Mouse (Mus musculus) CD4-positive helper T cell, adult 2 months (primary cell): Measurements from ENCODE around the gene Olfr126.

Experiments used
- DNase-seq: peaks from one replicate; pipeline ENCODE4 v3.0.0-alpha.2; 2012; ENCODE audit warnings: low read depth, missing footprints, low spot score

The Olfr126 gene

DNA sequence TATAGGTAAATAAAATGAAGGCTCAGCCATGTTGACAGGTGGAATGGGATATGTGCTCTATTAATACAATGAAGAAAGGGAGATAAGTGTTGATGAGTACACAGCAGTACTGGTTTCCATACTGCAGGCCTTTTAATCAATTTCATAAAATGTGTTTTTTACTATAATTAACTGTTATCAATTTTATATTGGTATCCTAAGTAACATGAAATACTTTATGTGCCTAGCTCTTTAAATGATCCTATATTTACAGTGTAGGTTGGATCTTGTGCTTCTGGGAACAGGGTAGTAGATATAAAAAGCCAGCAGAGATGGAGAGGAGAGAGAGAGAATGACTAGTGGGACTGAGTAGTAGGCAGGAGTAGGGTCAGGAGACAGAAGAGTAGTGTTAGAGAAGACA, at the start of gene Olfr126:
TSS of gene Olfr126 (plus strand) at position 301 of the 400 bp plus-strand sequence.
- no peak for DNase-seq

DNA sequence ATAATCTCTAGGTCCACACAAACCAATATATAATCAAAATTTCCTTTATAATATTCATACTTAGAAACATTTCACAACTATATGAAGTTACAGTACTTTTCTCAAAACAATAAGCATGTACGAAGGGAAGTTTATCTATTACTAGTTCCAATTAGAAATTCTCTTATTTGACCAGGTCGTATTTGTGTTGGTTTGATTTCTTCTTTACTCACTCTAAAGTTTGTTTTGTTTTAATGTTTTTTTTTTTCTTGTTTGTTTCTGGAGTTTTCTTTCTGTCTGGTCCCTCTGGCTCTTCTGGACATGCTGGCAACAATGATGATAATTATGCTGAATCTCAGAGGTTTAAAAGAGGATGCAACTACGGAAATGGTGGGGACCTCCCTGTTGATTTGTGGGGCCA, 47.7 kb upstream of the Olfr126 start, which contains the start of gene Olfr124:
TSS of gene Olfr124 (plus strand) at position 301 of the 400 bp plus-strand sequence.
- no peak for DNase-seq

DNA sequence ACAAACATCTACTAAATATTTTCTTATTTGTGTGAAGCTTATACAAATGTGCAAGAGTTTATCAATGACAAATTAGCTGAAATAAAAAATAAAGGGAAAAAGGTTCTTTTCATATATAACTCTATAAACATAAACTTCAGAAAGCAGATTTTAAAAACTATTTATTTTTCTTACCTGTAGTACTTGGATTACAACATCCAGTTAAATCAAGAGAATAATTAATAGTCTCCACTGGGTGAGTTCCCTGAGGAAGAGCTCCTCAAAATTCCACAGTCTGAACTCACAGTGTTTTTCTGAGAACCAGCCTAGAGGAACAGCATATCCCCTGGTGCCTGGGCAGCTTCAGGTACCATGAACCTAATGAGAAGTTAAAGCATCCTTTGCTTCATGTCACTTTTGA, 14.6 kb upstream of the Olfr126 start, which contains the start of gene Olfr125:
TSS of gene Olfr125 (plus strand) at position 301 of the 400 bp plus-strand sequence.
- no peak for DNase-seq

DNA sequence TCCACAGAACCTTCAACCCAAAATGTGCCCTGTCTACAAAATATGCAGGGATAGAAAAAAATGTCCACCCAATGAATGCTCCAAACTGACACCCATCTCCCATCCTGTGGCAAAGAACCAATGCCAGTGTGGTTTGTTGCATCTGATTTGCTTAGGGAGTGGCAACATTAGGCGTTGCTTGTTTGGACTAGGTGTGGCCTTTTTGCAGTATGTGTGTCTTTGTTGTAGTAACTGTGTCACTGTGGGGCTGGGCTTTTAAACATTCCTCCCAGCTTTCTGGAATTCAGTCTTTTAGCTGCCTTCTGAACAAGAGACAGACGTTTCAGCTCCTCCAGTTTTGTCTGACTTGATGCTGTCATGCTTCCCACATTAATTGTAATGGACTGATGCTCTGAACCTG, 16.6 kb downstream of the Olfr126 start:
- DNase-seq = no peak

DNA sequence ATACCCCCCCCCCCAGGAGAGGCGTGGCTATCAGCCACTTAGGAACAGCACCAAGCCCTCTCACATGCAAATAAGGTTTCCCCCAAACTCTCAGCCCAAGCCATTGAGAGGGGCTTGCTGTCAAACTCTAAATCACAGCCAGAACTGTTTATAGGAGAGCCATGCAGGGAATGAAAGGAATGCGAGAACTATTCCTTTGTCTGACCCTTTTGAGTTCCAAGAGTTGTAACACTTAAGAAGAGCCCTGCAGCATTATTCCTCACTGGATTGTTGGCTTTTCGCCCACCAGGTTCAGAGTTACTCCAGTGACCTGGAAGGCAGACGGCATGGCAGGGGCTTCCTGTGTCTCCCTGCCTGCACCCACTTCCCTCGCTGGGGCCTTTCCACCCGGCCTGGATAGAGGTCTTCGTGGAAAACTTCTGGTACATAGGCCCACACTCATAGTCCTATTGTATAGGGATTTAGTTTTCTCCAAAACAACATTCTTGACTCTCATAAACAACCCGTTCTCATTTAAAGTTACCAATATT, 22.5 kb downstream of the Olfr126 start:
- DNase-seq = no peak

DNA sequence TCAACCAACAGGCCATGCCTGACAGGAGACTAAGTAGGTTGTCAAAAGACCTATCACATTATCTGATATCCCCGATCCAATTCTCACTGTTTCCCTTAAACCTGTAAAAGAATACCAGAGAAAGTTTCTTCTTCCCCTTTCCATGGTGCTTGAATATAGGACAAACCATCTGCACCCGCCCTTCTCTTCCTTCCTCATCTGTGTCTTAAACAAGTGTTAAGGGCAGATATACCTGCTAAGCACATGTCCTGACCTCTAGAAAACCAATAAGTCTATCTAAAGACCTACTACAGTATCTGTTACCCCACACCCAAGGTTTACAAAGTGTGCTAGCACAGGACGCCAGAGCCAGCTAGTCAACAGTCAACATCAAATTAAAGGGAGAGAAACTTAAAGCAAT, 26.5 kb downstream of the Olfr126 start:
- DNase-seq = no peak

DNA sequence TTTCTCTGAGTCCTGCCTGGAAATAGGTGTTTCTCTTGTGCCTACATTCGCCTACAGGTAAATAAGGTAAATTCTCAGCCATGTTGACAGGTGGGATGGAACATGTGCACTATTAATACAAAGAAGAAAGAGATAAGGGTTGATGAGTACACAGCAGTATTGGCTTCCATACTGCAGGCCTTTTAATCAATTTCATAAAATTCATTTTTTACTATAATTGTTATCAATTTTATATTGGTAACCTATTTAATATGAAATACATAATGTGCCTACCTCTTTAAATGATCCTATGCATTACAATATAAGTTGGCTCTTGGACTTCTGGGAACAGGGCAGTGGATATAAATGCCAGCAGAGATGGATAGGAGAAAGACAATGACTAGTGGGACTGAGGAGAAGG, 52.9 kb downstream of the Olfr126 start, which contains the start of gene Olfr127:
TSS of gene Olfr127 (plus strand) at position 301 of the 400 bp plus-strand sequence.
- DNase-seq = no peak
